Mouse (Mus musculus) right cerebral cortex, postnatal 36 days (tissue): ENCODE results near the gene Tmem62.
"Not testable (repeated sequence)": the region's sequence is repeated elsewhere in the genome, so short reads cannot be mapped to it uniquely, and the experiment has no call there.

Source experiments
- DNase-seq, 2 experiments: peaks; one replicate each; pipeline ENCODE4 v3.0.0; 2022; ENCODE audit warnings: low spot score in 2 of 2, mixed read lengths in 1 of 2

Tmem62 gene

GRCm38 (mm10) chr2:120976990-120977925, at the start of gene Tmem62:
TSS of gene Tmem62 (plus strand) at chr2:120977017.
- DNase-seq, result peak; percentile 20 to 45

DNA sequence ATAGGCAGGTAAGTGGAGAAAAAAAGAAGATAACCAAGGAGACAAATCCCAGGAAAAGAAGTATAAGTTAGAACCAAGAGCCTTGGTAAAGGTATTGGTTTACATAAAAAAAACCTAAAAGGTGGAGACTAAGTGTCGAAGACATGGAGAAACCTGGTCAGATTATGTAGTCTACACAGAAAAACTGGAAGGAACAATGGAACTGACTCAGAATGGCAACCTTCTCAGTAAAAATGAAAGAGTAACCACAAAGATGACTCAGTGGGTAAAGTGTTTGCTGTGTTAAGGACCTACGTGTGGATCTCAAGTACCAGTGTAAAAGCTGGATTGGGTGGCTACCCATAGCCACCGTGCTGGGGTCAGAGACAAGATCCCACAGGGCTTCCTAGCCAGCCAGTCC, 43.8 kb upstream of the Tmem62 start:
- no peak for DNase-seq

GRCm38 (mm10) chr2:120951208-120951607, 25.6 kb upstream of the Tmem62 start:
- DNase-seq, result peak; percentile 36 to 45

DNA sequence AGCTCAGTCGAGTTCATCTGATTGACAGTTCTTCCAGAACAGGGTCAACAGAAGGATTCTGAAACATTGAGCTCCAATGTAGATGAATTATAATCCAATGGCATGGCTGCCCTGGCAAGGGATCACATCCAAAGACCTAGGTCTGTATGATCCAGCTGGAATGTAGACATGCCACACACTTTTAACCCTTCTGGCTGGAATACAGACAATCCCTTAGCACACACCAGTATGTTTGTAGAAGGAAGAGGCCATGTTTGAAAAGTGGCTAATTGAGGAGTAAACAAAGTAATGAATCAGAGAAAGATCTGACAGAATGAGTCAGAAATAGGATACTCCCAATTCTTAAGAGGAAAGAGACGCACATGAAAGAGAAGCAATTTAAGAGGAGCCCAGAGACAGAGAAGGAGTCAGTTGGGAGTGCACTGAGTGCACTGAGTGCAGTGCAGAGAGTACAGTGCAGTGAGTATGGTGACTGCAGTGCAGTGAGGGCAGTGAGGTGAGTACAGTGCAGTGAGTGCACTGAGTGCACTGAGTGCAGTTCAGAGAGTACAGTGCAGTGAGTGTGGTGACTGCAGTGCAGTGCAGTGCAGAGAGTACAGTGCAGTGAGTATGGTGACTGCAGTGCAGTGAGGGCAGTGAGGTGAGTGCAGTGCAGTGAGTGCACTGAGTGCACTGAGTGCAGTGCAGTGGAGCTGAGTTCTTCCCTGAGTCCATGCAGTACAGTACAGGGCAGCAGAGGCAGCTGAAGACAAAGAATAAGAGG, 24.5 kb upstream of the Tmem62 start:
- DNase-seq, result no peak

GRCm38 (mm10) chr2:120959363-120959762, 17.5 kb upstream of the Tmem62 start:
- no peak for DNase-seq

GRCm38 (mm10) chr2:120959827-120960226, 17.0 kb upstream of the Tmem62 start:
- DNase-seq, result no peak

DNA sequence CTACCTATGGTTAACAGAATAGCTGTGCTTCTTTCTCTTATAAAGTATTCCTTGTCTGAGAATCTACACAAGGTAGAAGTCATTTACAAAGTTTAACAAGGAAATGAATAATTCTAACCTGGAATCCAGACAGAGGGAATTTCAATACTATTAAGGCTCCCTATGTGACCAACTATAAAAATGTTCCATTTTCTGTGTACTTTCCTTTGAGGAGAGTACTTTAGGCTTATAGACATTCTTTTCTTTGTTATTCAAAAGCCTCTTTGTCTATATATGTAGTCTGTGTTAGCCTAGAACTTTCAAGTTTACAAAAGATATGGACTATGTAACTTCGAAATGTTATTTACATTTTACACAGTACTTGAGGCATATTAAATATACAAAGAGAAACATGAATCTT, 16.6 kb upstream of the Tmem62 start:
- no peak for DNase-seq

DNA sequence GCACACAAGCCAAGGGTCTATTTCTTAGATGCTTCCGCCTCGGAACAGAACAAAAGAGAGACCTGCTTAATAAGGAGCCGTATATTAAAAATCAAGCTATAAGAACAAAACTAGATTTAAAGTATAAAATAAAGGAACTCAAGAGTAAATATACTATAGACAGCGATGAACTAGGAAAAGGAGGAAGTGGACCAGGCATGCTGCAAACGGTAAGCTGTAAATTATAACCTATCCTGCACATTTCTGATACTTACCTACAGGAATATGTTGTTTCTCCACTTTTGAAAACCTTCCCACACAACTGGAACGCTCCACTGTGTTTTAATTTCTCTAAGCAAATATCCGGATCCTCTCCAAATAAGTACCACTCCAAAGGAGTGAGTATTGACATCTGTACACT, 13.7 kb upstream of the Tmem62 start:
- DNase-seq, result no peak

DNA sequence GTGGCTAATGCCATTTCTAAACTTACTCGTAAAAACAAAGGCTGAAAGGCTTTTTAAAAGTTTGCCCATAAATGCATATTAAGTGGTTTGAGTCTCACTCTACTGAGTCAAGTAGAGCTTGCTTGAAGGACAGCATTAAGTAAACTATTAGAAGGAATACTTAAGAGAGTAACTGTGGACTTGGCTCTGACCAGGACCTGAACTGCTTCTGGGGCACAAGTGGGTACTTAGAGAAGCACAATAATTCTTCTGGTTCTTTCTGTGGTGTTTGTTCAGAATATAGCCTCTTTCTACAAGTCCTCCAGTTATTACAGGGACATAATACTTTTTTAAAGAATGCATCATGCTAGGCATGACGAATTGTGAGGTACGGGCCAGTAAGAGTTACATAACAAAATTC, 11.3 kb upstream of the Tmem62 start:
- no peak for DNase-seq

- no peak for DNase-seq
Observed at GRCm38 (mm10) chr2:120970045-120970539, 6.7 kb upstream of the Tmem62 start.

GRCm38 (mm10) chr2:120970559-120971080, 6.2 kb upstream of the Tmem62 start, which contains the start of gene Ubr1:
TSS of gene Ubr1 (minus strand) at chr2:120970715.
- DNase-seq, result peak; percentile 77 to 81

- DNase-seq, result no peak
Observed at GRCm38 (mm10) chr2:120971766-120972165, 5.1 kb upstream of the Tmem62 start.

- DNase-seq, result not testable (repeated sequence)
Observed at GRCm38 (mm10) chr2:120972257-120972656, 4.6 kb upstream of the Tmem62 start.

DNA sequence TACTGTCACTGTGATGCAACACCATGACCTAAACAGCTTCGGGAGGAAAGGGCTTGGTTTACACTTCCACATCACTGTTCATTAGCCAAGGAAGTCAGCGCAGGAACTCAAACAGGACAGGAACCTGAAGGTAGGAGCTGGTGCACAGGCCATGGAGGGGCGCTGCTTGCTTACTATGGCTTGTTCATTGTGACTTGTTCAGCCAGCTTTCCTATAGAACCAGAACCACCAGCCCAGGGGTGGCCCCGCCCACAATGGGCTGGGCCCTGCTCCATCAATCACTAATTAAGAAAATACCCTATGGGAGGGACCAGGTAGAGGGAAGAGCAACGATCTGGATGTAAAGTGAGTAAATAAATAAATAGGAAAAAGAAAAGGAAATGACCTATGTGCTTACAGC, 3.9 kb upstream of the Tmem62 start:
- DNase-seq, result no peak

- DNase-seq, result no peak
Observed at GRCm38 (mm10) chr2:120976308-120976707, 509 bp upstream of the Tmem62 start.

- DNase-seq, result no peak
Observed at GRCm38 (mm10) chr2:120977926-120978692, 1.3 kb downstream of the Tmem62 start.

- DNase-seq, result no peak
Observed at GRCm38 (mm10) chr2:120978693-120979037, 1.8 kb downstream of the Tmem62 start.

DNA sequence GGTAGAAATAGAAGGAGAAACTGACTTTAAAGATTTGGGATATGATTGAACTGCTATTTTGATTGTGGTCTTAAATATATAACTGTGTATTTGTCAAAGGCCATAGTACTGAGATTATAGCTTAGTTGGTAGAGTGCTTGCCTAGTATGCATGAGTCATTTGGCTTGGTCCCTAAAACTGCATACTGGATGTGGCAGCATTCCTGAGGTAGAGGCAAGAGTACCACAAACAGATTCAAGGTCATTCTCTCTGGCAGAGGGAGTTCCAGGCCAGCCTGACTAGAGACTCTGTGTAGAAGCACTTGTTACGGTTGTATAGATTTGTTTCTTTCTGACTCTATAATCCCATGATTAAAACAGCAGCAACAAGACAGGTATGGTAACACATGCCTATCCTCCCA, 3.0 kb downstream of the Tmem62 start:
- DNase-seq, result no peak

DNA sequence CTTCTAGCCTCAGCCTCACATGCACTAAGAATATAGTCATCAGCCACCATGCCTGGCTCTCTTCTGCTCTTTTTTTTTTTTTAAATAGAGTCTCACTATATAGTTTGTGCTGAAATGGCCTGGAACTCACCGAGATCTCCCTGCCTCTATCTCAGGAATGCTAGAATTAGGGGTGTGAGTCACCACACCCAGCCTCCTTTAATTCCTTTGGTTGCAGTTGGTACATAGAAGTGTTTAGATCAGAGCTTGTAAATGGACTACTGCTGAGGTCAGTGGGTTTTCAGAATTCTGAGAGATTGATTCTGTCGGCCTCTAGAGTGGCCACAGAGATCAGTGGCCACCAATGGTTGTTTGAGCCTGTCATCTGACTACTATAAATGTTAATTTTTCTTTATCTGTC, 4.0 kb downstream of the Tmem62 start:
- DNase-seq, result no peak

- no peak for DNase-seq
Observed at GRCm38 (mm10) chr2:120983611-120984010, 6.8 kb downstream of the Tmem62 start.

GRCm38 (mm10) chr2:120985241-120985640, 8.4 kb downstream of the Tmem62 start:
- no peak for DNase-seq

GRCm38 (mm10) chr2:120991196-120991595, 14.4 kb downstream of the Tmem62 start:
- DNase-seq, result no peak
